Mouse (Mus musculus) myocyte (in vitro differentiated cells): Measurements from ENCODE around the gene Rab33a.

ENCODE experiments used
- MAX ChIP-seq: IDR thresholded peaks from one replicate; pipeline ENCODE4 v1.6.1; 2011; ENCODE audit warnings: low read depth, mild to moderate bottlenecking, control low read depth
- MYOD1 ChIP-seq, 3 experiments: IDR thresholded peaks; one replicate each; pipeline ENCODE4 v1.6.1; 2011; ENCODE audit warnings: control low read depth in 2 of 3, low read depth in 2 of 3, mild to moderate bottlenecking in 2 of 3, moderate library complexity in 1 of 3; ENCODE audit not compliant: insufficient read length in 2 of 3, control insufficient read depth in 1 of 3
- POLR2A ChIP-seq: IDR thresholded peaks from one replicate; pipeline ENCODE4 v1.6.1; 2011; ENCODE audit warnings: low read depth, mild to moderate bottlenecking, control low read depth, moderate library complexity; ENCODE audit not compliant: insufficient read length
- POLR2AphosphoS2 ChIP-seq: IDR thresholded peaks from one replicate; pipeline ENCODE4 v1.6.1; 2011; ENCODE audit warnings: low read depth, control low read depth; ENCODE audit not compliant: insufficient read length
- REST ChIP-seq: IDR thresholded peaks from one replicate; pipeline ENCODE4 v1.6.1; 2011; ENCODE audit warnings: mild to moderate bottlenecking, control low read depth, moderate library complexity; ENCODE audit not compliant: insufficient read depth, insufficient read length
- SRF ChIP-seq: IDR thresholded peaks from one replicate; pipeline ENCODE4 v1.6.1; 2011; ENCODE audit warnings: low read depth; ENCODE audit not compliant: control insufficient read depth, insufficient read length
- TCF3 ChIP-seq: IDR thresholded peaks from one replicate; pipeline ENCODE4 v1.6.1; 2011; ENCODE audit warnings: low read depth, control low read depth; ENCODE audit not compliant: insufficient read length
- USF1 ChIP-seq: IDR thresholded peaks from one replicate; pipeline ENCODE4 v1.6.1; 2011; ENCODE audit warnings: low read depth, mild to moderate bottlenecking, control low read depth, moderate library complexity

GRCm38 (mm10) chrX:48518808-48519548, at the start of gene Rab33a:
- TF ChIP-seq MYOD1 (IDR thresholded peaks at IDR 0.05; ENCODE audit: control insufficient read depth in 1 of 3, insufficient read length in 2 of 3, low read depth in 2 of 3): no peak
- no peak for TF ChIP-seq POLR2A
- no peak for TF ChIP-seq USF1
- no peak for TF ChIP-seq TCF3
- TF ChIP-seq MAX: no peak
- no peak for TF ChIP-seq POLR2AphosphoS2
- no peak for TF ChIP-seq REST
- TF ChIP-seq SRF: no peak
